Mouse (Mus musculus) intestine, embryonic 14.5 days (tissue): ENCODE results near the gene Amotl2. TPM values are rescaled to one million over a fixed set of nuclear protein-coding genes. Genes with fewer than 3 reads are reported as not detected.
"Not testable (repeated sequence)": the region's sequence is repeated elsewhere in the genome, so short reads cannot be mapped to it uniquely, and the experiment has no call there.

Experiments
- ATAC-seq: fragments of 200-750 bp; cut with Nextera tagmentation; replicated peaks from 2 replicates; pipeline ENCODE4 v1.8.0; 2017; ENCODE audit warnings: low read depth, moderate number of reproducible peaks, moderate TSS enrichment, moderate library complexity; ENCODE audit not compliant: low FRiP score, low TSS enrichment
- DNase-seq: peaks from one replicate; pipeline ENCODE4 v3.0.0-alpha.2; 2018; ENCODE audit warnings: low spot score
- H3K27ac ChIP-seq: fragments of 300-500 bp; sonication (generic); 2 replicates; pipeline ENCODE4 v1.5.1; 2014; ENCODE audit warnings: low read depth, mild to moderate bottlenecking, control low read depth
- H3K27me3 ChIP-seq: fragments of 300-500 bp; sonication (generic); replicated peaks from 2 replicates; pipeline ENCODE4 v1.6.1; 2014; ENCODE audit warnings: low read length, control low read depth; ENCODE audit not compliant: control insufficient read depth, insufficient read depth
- H3K36me3 ChIP-seq: fragments of 300-500 bp; sonication (generic); 2 replicates; pipeline ENCODE4 v1.6.1; 2014; ENCODE audit warnings: low read length, control low read depth; ENCODE audit not compliant: control insufficient read depth, insufficient read depth
- H3K4me1 ChIP-seq: fragments of 300-500 bp; sonication (generic); replicated peaks from 2 replicates; pipeline ENCODE4 v1.6.1; 2014; ENCODE audit warnings: low read length, control low read depth, mixed read lengths; ENCODE audit not compliant: control insufficient read depth, insufficient read depth
- H3K4me2 ChIP-seq: fragments of 300-500 bp; sonication (generic); 2 replicates; pipeline ENCODE4 v1.6.1; 2014; ENCODE audit warnings: low read length
- H3K4me3 ChIP-seq: fragments of 300-500 bp; sonication (generic); 2 replicates; pipeline ENCODE4 v1.5.1; 2014; ENCODE audit warnings: low read depth, low read length, control low read depth, mixed read lengths
- H3K9ac ChIP-seq: fragments of 300-500 bp; sonication (generic); 2 replicates; pipeline ENCODE4 v1.6.1; 2014; ENCODE audit warnings: mild to moderate bottlenecking, low read length
- H3K9me3 ChIP-seq: fragments of 300-500 bp; sonication (generic); 2 replicates; pipeline ENCODE4 v1.6.1; 2016; ENCODE audit warnings: low read length, control low read depth; ENCODE audit not compliant: control insufficient read depth
- WGBS: fragments of 180-500 bp; shearing (Covaris S2); extraction: QIAGEN DNeasy Blood & Tissue Kit; methylation state at CpG from one replicate; pipeline ENCODE4 v1.1.7; 2014; 5-methylcytosine and 5-hydroxymethylcytosine counted together
- polyA plus RNA-seq: library from polyadenylated mRNA; unstranded; fragments of >200 nt; fragmentation: Nextera tagmentation; extraction: Ambion mirVana; gene quantifications from 2 replicates; pipeline ENCODE4 v1.2.1, GENCODE M21; 2014

Amotl2 gene
- polyA plus RNA-seq, 1 experiment from 2014 or later = 33.6 TPM

DNA sequence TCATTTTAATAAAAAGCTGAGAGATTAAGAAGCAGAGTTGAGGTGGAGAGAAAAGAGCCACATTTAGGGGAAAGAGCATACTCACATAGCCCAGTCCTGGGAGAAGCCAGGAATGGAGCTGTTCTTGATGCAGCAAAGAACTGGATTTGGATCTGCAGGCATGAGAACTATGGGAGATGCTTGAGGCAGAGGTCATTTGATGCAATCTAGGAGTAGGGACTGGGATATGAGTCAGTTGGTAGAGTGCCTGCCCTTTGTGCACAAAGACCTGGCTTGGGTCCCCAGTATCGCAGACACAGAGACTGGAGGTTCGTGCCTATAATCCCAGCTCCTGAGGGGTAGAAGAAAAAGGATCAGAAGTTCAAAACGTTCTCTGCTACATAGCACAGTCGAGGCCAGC, 38.7 kb downstream of the Amotl2 start:
- no peak overlapping the region for H3K9ac ChIP-seq
- H3K27me3 ChIP-seq = no peaks in the 10 kb centered on the region
- DNase-seq (no peak), ATAC-seq (no peak)
- peak overlapping the region; percentile 73 for H3K27ac ChIP-seq
- no peaks in the 10 kb centered on the region for H3K36me3 ChIP-seq
- H3K4me2 ChIP-seq = no peak overlapping the region
- no peak overlapping the region for H3K4me3 ChIP-seq
- H3K4me1 ChIP-seq = peaks cover 33% of the 10 kb centered on the region
- WGBS = 70% methylated on average over 4 of the region's 4 CpGs
- no peaks in the 10 kb centered on the region for H3K9me3 ChIP-seq

DNA sequence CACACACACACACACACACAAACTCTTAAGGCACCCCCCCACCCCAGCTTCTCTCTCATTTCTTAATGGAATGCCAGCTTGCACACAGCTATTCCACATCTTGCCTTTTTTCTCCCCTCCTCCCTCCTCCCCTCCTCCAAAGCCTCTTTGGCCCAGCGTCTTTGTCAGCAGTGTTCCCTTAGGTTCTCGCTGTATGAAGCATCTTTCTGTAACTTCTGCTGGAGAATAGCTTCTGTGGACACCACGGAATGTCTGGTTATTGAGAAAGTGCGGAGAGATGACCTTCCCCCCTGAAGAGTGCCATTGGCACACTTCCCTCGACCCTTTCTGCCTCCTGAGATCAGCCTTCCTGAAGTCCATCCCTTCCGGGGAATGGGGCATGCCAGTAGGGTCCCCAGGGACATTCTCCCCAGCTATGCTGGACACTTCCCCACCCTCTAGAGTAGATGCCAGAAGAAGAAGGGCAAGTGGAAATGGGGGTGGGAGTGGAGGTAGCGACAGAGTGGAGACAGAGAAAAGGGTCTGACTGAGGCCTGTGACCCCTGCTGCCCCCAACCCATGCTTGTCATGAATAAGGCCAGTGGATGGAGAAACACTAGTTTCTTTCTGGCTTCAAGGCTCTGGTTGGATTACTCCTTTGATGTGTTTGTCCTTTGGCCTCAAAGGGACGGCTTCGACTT, 39.3 kb downstream of the Amotl2 start:
- Histone ChIP-seq H3K4me2 (no peak overlapping the region), H3K9ac (no peak overlapping the region), H3K36me3 (no peaks in the 10 kb centered on the region), H3K9me3 (no peaks in the 10 kb centered on the region), H3K4me1 (peaks cover 33% of the 10 kb centered on the region), H3K27ac (peak overlapping the region; percentile 73), H3K4me3 (no peak overlapping the region), H3K27me3 (no peaks in the 10 kb centered on the region)
- 65% methylated on average over 9 of the region's 9 CpGs for WGBS
- ATAC-seq = no peak
- DNase-seq = no peak

DNA sequence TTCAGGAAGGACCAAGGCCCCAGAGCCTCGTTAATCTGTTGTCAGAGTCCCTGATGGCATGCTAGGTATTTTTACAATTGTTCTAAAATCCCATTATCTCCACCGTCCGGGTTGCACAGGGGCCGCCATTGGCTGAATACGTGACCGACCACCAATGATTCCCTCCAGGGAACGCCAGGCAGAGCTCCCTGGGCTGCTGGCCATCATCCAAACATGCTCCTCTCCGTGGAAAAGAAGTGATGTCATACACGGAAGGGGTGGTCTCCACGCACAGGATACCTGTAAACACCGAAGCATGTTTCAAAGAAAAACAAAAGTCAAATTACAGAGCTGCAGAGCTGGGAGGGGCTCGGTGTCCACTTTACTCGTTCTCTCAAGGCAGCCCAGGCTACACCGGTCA, 39.9 kb downstream of the Amotl2 start:
- H3K4me3 ChIP-seq = no peak overlapping the region
- H3K27ac ChIP-seq = peak overlapping the region; percentile 73; the same call in 1 of the 2 replicates
- no peaks in the 10 kb centered on the region for H3K36me3 ChIP-seq
- WGBS = 37% methylated on average over 14 of the region's 14 CpGs
- H3K9ac ChIP-seq = no peak overlapping the region
- peaks cover 33% of the 10 kb centered on the region for H3K4me1 ChIP-seq
- no peak for DNase-seq
- ATAC-seq = no peak
- H3K27me3 ChIP-seq = no peaks in the 10 kb centered on the region
- H3K9me3 ChIP-seq = no peaks in the 10 kb centered on the region
- H3K4me2 ChIP-seq = no peak overlapping the region

DNA sequence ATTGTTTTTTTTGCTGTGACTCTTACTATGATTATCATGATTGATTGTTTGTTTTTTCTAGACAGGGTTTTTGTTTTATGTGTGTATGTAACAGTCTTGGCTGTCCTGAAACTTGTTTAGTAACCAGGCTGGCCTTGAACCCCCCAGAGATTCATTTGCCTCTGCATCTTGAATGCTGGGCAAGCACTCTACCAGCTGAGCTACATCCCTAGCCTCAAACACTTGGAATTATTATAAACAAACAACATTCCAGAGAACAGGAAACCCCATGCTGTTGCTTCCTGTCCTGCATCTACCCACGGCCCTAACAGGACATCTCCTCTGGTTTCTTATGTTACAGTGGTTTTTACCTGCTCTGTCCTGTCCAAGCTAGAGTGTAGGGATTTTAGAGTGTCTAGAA, 42.4 kb downstream of the Amotl2 start:
- H3K36me3 ChIP-seq = no peaks in the 10 kb centered on the region
- no peaks in the 10 kb centered on the region for H3K9me3 ChIP-seq
- H3K4me3 ChIP-seq = no peak overlapping the region
- WGBS = 18% methylated on average over 1 of the region's 1 CpGs
- peaks cover 48% of the 10 kb centered on the region for H3K4me1 ChIP-seq
- DNase-seq = no peak
- H3K27ac ChIP-seq = peak overlapping the region; percentile 76
- no peak for ATAC-seq
- H3K4me2 ChIP-seq = no peak overlapping the region
- H3K27me3 ChIP-seq = no peaks in the 10 kb centered on the region
- no peak overlapping the region for H3K9ac ChIP-seq

DNA sequence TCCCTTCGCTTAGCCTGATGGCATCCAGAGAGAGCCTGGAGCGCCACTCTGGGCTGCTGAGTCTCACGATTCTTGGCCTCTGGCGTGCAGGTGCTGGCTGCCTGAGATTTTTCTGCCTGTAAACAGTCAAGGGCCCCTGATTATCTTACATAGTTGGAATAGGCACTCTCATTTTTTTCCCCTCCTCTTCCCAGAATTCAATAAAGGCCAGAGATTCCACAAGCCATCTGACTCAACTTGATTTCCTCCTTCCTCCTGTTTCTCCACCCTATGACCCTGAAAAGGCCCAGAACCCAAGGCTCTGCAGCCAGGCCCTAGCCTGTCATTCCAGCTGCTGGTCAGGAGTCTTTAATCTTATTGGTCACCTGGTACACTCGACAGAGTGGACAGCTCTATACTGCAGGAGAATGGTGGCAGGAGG, 43.1 kb downstream of the Amotl2 start:
- 35% methylated on average over 5 of the region's 5 CpGs for whole genome bisulfite sequencing
- ATAC-seq = no peak
- Histone ChIP-seq H3K9me3 (no peaks in the 10 kb centered on the region), H3K36me3 (no peaks in the 10 kb centered on the region), H3K27ac (peak overlapping the region; percentile 76), H3K4me3 (no peak overlapping the region), H3K4me1 (peaks cover 49% of the 10 kb centered on the region), H3K4me2 (no peak overlapping the region), H3K27me3 (no peaks in the 10 kb centered on the region), H3K9ac (no peak overlapping the region)
- DNase-seq = no peak

DNA sequence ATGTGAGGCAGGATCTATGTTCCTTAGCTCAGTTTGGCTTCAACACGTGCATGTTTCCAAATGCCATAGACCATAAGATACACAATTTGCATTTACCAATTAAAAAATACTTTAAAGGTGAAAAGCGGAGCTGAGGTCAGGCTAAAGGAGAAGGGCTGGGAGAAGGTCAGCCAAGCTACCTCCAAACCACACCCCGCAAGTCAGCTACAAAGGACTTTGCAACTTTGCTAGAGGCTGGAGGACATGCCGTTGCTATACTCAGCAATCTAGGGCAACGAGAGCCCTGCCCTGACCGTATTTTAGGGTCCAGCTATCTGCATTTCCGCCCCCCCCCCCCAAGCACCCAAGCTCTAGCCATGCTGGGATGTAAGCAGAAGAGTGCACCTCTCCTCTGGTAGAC, 45.1 kb downstream of the Amotl2 start:
- no peak overlapping the region for H3K27ac ChIP-seq
- DNase-seq (no peak), ATAC-seq (no peak)
- no peak overlapping the region for H3K4me2 ChIP-seq
- H3K4me1 ChIP-seq = peaks cover 31% of the 10 kb centered on the region
- H3K9me3 ChIP-seq = no peaks in the 10 kb centered on the region
- no peak overlapping the region for H3K4me3 ChIP-seq
- no peaks in the 10 kb centered on the region for H3K27me3 ChIP-seq
- WGBS = 86% methylated on average over 7 of the region's 7 CpGs
- H3K9ac ChIP-seq = no peak overlapping the region
- H3K36me3 ChIP-seq = no peaks in the 10 kb centered on the region

DNA sequence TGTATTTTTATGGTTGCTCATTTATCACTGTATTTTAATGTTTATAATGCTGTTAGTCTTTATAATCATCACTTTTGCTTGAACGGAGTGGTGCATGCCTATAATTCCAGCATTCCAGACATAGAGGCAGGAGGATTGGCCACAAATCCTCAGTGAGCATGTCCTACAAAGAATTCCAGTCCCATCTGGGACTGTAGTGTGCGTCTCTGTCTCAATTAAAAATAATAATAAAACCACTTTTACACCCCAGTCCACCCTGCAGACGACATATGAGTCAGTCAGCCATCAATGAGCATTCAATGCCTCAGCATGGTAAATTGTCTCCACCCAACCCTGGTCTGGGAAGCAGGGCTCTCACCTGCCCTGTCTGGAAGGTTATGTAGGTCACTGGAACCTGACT, 46.4 kb downstream of the Amotl2 start:
- H3K4me2 ChIP-seq = no peak overlapping the region
- ATAC-seq = no peak
- H3K27ac ChIP-seq = peak overlapping the region; percentile 38; the same call in 1 of the 2 replicates

DNA sequence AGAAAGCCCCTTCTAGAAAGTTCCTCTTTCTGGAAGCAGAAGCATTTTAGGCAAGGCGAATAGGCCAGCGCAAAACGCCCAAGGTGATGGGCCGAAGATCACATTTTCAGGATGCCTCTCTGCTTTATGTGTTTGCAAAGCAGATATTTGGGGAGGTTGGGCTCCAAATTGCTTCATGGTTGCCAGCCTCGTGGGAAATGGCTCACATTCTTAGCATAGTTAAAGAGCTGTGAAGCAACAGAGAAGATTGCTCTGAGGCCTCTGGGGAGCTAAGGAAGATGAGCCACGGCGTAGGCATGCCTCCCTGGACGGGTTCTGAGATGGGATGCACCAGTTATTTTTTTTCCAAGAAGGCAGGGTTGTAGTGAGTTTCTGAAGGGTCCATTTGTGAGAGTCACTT, 47.0 kb downstream of the Amotl2 start:
- no peak overlapping the region for H3K4me3 ChIP-seq
- no peak overlapping the region for H3K9ac ChIP-seq
- no peaks in the 10 kb centered on the region for H3K9me3 ChIP-seq
- 54% methylated on average over 8 of the region's 8 CpGs for WGBS
- ATAC-seq (no peak), DNase-seq (no peak)
- H3K27me3 ChIP-seq = no peaks in the 10 kb centered on the region
- peak overlapping the region; percentile 38; the same call in 1 of the 2 replicates for H3K27ac ChIP-seq
- no peak overlapping the region for H3K4me2 ChIP-seq
- peaks cover 35% of the 10 kb centered on the region for H3K4me1 ChIP-seq
- H3K36me3 ChIP-seq = no peaks in the 10 kb centered on the region

More for the DNA sequence above, 46.4 kb downstream of the Amotl2 start:
- no peak for DNase-seq
- Histone ChIP-seq H3K36me3 (no peaks in the 10 kb centered on the region), H3K4me3 (no peak overlapping the region), H3K9me3 (no peaks in the 10 kb centered on the region), H3K27me3 (no peaks in the 10 kb centered on the region), H3K4me1 (peaks cover 35% of the 10 kb centered on the region), H3K9ac (no peak overlapping the region)
- 33% methylated on average over 3 of the region's 3 CpGs for WGBS

DNA sequence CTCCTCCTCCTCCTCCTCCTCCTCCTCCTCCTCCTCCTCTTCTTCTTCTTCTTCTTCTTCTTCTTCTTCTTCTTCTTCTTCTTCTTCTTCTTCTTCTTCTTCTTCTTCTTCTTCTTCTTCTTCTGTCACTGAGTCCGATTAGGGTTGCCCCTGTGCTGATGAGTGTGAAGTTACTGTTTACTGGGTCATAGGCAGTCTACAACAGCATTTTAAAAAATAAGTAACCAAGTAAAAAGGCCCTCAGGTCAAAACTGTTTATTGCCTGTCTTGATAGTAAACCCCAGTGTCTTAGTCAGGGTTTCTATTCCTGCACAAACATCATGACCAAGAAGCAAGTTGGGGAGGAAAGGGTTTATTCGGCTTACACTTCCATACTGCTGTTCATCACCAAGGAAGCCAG, 48.1 kb downstream of the Amotl2 start:
- not testable (repeated sequence) for H3K9me3 ChIP-seq, H3K4me2 ChIP-seq, ATAC-seq, H3K4me3 ChIP-seq, H3K27me3 ChIP-seq, H3K36me3 ChIP-seq, H3K27ac ChIP-seq, DNase-seq, H3K9ac ChIP-seq
- H3K4me1 ChIP-seq = peaks cover 28% of the 10 kb centered on the region
- 100% methylated on average over 1 of the region's 2 CpGs for WGBS
